Mouse (Mus musculus): ENCODE results near the gene Maff. TPM values are rescaled to one million over a fixed set of nuclear protein-coding genes. Genes with fewer than 3 reads are reported as not detected.

The Maff gene
- total RNA-seq, 2 experiments from 2014 or later = 1.5 to 3.9 TPM

- ATAC-seq (replicated peaks; ENCODE audit: poor library complexity) = no peak
These were observed 45.1 kb downstream of the Maff start for GRCm38 (mm10) chr15:79391447-79392093.

- no peak for ATAC-seq (replicated peaks; ENCODE audit: poor library complexity)
These were observed 46.1 kb downstream of the Maff start for GRCm38 (mm10) chr15:79392527-79392926.

GRCm38 (mm10) chr15:79393101-79393500 lies 46.7 kb downstream of the Maff start:
- no peak for ATAC-seq (replicated peaks; ENCODE audit: poor library complexity)

- no peak for ATAC-seq (replicated peaks; ENCODE audit: poor library complexity)
These were observed 48.4 kb downstream of the Maff start for GRCm38 (mm10) chr15:79394842-79395241.

GRCm38 (mm10) chr15:79395281-79395680 lies 48.9 kb downstream of the Maff start:
- ATAC-seq (replicated peaks; ENCODE audit: poor library complexity) = no peak

- peak; percentile 88 for ATAC-seq (replicated peaks; ENCODE audit: poor library complexity)
These were observed 50.3 kb downstream of the Maff start for GRCm38 (mm10) chr15:79396736-79397135.

GRCm38 (mm10) chr15:79399231-79400052 lies 53.0 kb downstream of the Maff start:
- ATAC-seq (replicated peaks; ENCODE audit: poor library complexity) = no peak

GRCm38 (mm10) chr15:79400134-79400974 lies 53.9 kb downstream of the Maff start:
- no peak for ATAC-seq (replicated peaks; ENCODE audit: poor library complexity)

GRCm38 (mm10) chr15:79400975-79401365 lies 54.5 kb downstream of the Maff start:
- ATAC-seq (replicated peaks; ENCODE audit: poor library complexity) = no peak

GRCm38 (mm10) chr15:79402176-79402575 lies 55.8 kb downstream of the Maff start:
- no peak for ATAC-seq (replicated peaks; ENCODE audit: poor library complexity)

- peak; percentile 65 for ATAC-seq (replicated peaks; ENCODE audit: poor library complexity)
These were observed 56.7 kb downstream of the Maff start, which contains the start of gene Tmem184b for GRCm38 (mm10) chr15:79402836-79403762. Gene Tmem184b (minus strand): TSS chr15:79403569.

- ATAC-seq (replicated peaks; ENCODE audit: poor library complexity) = no peak
These were observed 57.4 kb downstream of the Maff start for GRCm38 (mm10) chr15:79403763-79404210.

- ATAC-seq (replicated peaks; ENCODE audit: poor library complexity) = no peak
These were observed 57.9 kb downstream of the Maff start for GRCm38 (mm10) chr15:79404277-79404676.

GRCm38 (mm10) chr15:79406564-79406963 lies 60.1 kb downstream of the Maff start:
- ATAC-seq (replicated peaks; ENCODE audit: poor library complexity) = no peak

Other genes with a start within 250 kb of the Maff start
- gene Micall1, start 237.7 kb upstream of the Maff start, total RNA-seq (2015) = 4.8 and 5.6 TPM in 2 replicates
- gene Micall1, start 237.7 kb upstream of the Maff start, total RNA-seq (2017) = 3.6 and 5.5 TPM in 2 replicates
- 76.7 and 114 TPM in 2 replicates for gene Polr2f, start 205.6 kb upstream of the Maff start, total RNA-seq (2015)
- gene Polr2f, start 205.6 kb upstream of the Maff start, total RNA-seq (2017) = 88.6 and 104 TPM in 2 replicates
- 0.99 TPM in 1 of 2 replicates, not detected in the other for gene 1700088E04Rik, start 205.4 kb upstream of the Maff start, total RNA-seq (2015)
- not detected in 2 replicates for gene 1700088E04Rik, start 205.4 kb upstream of the Maff start, total RNA-seq (2017)
- not detected in 2 replicates for gene Sox10, start 181.4 kb upstream of the Maff start, total RNA-seq (2015)
- gene Sox10, start 181.4 kb upstream of the Maff start, total RNA-seq (2017) = not detected in 2 replicates
- 4.1 and 8.3 TPM in 2 replicates for gene Pick1, start 117.4 kb upstream of the Maff start, total RNA-seq (2015)
- 8.8 and 9.0 TPM in 2 replicates for gene Pick1, start 117.4 kb upstream of the Maff start, total RNA-seq (2017)
- 0.22 and 0.46 TPM in 2 replicates for gene Gm49486, start 117.2 kb upstream of the Maff start, total RNA-seq (2015)
- not detected in 2 replicates for gene Gm49486, start 117.2 kb upstream of the Maff start, total RNA-seq (2017)
- gene Slc16a8, start 91.9 kb upstream of the Maff start, total RNA-seq (2015) = not detected in 2 replicates
- not detected in 2 replicates for gene Slc16a8, start 91.9 kb upstream of the Maff start, total RNA-seq (2017)
- gene Baiap2l2, start 61.1 kb upstream of the Maff start, total RNA-seq (2015) = 0.27 and 0.34 TPM in 2 replicates
- not detected in 2 replicates for gene Baiap2l2, start 61.1 kb upstream of the Maff start, total RNA-seq (2017)
- 6.9 and 8.4 TPM in 2 replicates for gene Pla2g6, start 18.2 kb upstream of the Maff start, total RNA-seq (2015)
- gene Pla2g6, start 18.2 kb upstream of the Maff start, total RNA-seq (2017) = 6.6 and 6.9 TPM in 2 replicates
- gene Tmem184b, start 56.9 kb downstream of the Maff start, total RNA-seq (2015) = 12.0 and 12.2 TPM in 2 replicates
- gene Tmem184b, start 56.9 kb downstream of the Maff start, total RNA-seq (2017) = 4.0 and 4.3 TPM in 2 replicates
- gene Csnk1e, start 108.9 kb downstream of the Maff start, total RNA-seq (2015) = 32.0 and 45.6 TPM in 2 replicates
- gene Csnk1e, start 108.9 kb downstream of the Maff start, total RNA-seq (2017) = 29.1 and 30.7 TPM in 2 replicates
- gene Kcnj4, start 158.6 kb downstream of the Maff start, total RNA-seq (2015) = not detected in 2 replicates
- not detected in 2 replicates for gene Kcnj4, start 158.6 kb downstream of the Maff start, total RNA-seq (2017)
- 0.12 TPM in 1 of 2 replicates, not detected in the other for gene Kdelr3, start 169.8 kb downstream of the Maff start, total RNA-seq (2015)
- 0.21 and 0.30 TPM in 2 replicates for gene Kdelr3, start 169.8 kb downstream of the Maff start, total RNA-seq (2017)
- gene Ddx17, start 200.1 kb downstream of the Maff start, total RNA-seq (2015) = 87.0 and 97.1 TPM in 2 replicates
- 129 and 165 TPM in 2 replicates for gene Ddx17, start 200.1 kb downstream of the Maff start, total RNA-seq (2017)